Mouse (Mus musculus) limb, embryonic 13.5 days (tissue): ENCODE measurements at regions not wholly inside any gene's neighbourhood (a gene's known extent, or its start where the extent isn't known, plus 50 kb on each side); places are given as distances from the start of the nearest gene placed in this dataset.

Experiments used
- ATAC-seq: fragments of 200-750 bp; cut with Nextera tagmentation; 2 replicates; pipeline ENCODE4 v1.8.0; 2017; ENCODE audit warnings: low read depth, moderate number of reproducible peaks, moderate TSS enrichment; ENCODE audit not compliant: low FRiP score
- H3K27ac ChIP-seq: fragments of 300-500 bp; sonication (generic); 2 replicates; pipeline ENCODE4 v1.5.1; 2015; ENCODE audit warnings: inconsistent platforms, mild to moderate bottlenecking, moderate library complexity
- H3K27me3 ChIP-seq: fragments of 300-500 bp; sonication (generic); 2 replicates; pipeline ENCODE4 v1.6.1; 2015; ENCODE audit warnings: mild to moderate bottlenecking, inconsistent platforms
- H3K36me3 ChIP-seq: fragments of 300-500 bp; sonication (generic); 2 replicates; pipeline ENCODE4 v1.6.1; 2015; ENCODE audit warnings: inconsistent platforms, mild to moderate bottlenecking, moderate library complexity
- H3K4me1 ChIP-seq: fragments of 300-500 bp; sonication (generic); 2 replicates; pipeline ENCODE4 v1.6.1; 2015; ENCODE audit warnings: inconsistent platforms
- H3K4me2 ChIP-seq: fragments of 300-500 bp; sonication (generic); replicated peaks from 2 replicates; pipeline ENCODE4 v1.6.1; 2015; ENCODE audit warnings: inconsistent platforms, mild to moderate bottlenecking, moderate library complexity
- H3K4me3 ChIP-seq: fragments of 300-500 bp; sonication (generic); 2 replicates; pipeline ENCODE4 v1.5.1; 2015; ENCODE audit warnings: moderate library complexity, mild to moderate bottlenecking, inconsistent platforms
- H3K9ac ChIP-seq: fragments of 300-500 bp; sonication (generic); 2 replicates; pipeline ENCODE4 v1.6.1; 2015; ENCODE audit warnings: mild to moderate bottlenecking, inconsistent platforms
- H3K9me3 ChIP-seq: fragments of 300-500 bp; sonication (generic); 2 replicates; pipeline ENCODE4 v1.6.1; 2016; ENCODE audit warnings: inconsistent platforms
- WGBS: fragments of 180-500 bp; shearing (Covaris S2); methylation state at CpG from one replicate; pipeline ENCODE4 v1.1.7; 2015; 5-methylcytosine and 5-hydroxymethylcytosine counted together

DNA sequence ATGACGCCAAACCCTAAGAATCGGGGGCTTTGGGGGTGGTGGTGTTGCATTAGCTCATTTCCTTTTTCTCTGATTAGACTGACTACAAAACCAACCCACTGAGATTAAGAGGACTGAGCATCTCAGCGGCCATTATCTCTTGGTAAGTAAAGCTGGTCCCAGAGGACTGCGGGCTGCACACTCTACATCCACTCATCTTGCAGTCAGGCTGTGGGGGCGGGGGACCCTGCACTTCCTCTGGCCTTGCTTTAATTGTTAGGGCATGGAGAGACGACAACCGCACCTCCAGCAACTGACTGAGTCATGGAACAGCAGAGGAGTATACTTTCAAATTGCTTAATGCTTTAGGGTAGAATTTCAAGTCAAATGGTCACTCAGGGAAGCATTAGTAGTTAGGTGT is 100.3 kb upstream of the Rai14 start:
- WGBS, result 65% methylated on average over 7 of the region's 7 CpGs
- no peaks in the 10 kb centered on the region for H3K36me3 ChIP-seq
- no peak overlapping the region for H3K9ac ChIP-seq
- no peak overlapping the region for H3K4me2 ChIP-seq
- H3K27ac ChIP-seq, result no peak overlapping the region
- no peaks in the 10 kb centered on the region for H3K27me3 ChIP-seq
- H3K9me3 ChIP-seq, result no peaks in the 10 kb centered on the region
- ATAC-seq, result no peak
- H3K4me3 ChIP-seq, result no peak overlapping the region
- peaks cover 19% of the 10 kb centered on the region for H3K4me1 ChIP-seq

- 75% methylated on average over 3 of the region's 3 CpGs for WGBS
These were observed 101.8 kb upstream of the Rai14 start for GRCm38 (mm10) chr15:10816213-10816621.

GRCm38 (mm10) chr15:10818216-10818615 is 103.8 kb upstream of the Rai14 start:
- 38% methylated on average over 6 of the region's 6 CpGs for WGBS
- Histone ChIP-seq H3K9me3 (no peaks in the 10 kb centered on the region), H3K4me2 (no peak overlapping the region), H3K27me3 (no peaks in the 10 kb centered on the region), H3K27ac (peak overlapping the region; percentile 55; the same call in 1 of the 2 replicates), H3K4me1 (peaks cover 19% of the 10 kb centered on the region), H3K4me3 (no peak overlapping the region), H3K36me3 (no peaks in the 10 kb centered on the region), H3K9ac (no peak overlapping the region; the same call in 1 of the 2 replicates)
- ATAC-seq, result peak; percentile 86

More at GRCm38 (mm10) chr15:10816213-10816621, 101.8 kb upstream of the Rai14 start:
- peaks cover 19% of the 10 kb centered on the region for H3K4me1 ChIP-seq
- no peak for ATAC-seq
- no peak overlapping the region for H3K27ac ChIP-seq
- H3K9me3 ChIP-seq, result no peaks in the 10 kb centered on the region
- no peak overlapping the region for H3K4me2 ChIP-seq
- no peak overlapping the region for H3K4me3 ChIP-seq
- H3K36me3 ChIP-seq, result no peaks in the 10 kb centered on the region
- no peak overlapping the region for H3K9ac ChIP-seq
- no peaks in the 10 kb centered on the region for H3K27me3 ChIP-seq

DNA sequence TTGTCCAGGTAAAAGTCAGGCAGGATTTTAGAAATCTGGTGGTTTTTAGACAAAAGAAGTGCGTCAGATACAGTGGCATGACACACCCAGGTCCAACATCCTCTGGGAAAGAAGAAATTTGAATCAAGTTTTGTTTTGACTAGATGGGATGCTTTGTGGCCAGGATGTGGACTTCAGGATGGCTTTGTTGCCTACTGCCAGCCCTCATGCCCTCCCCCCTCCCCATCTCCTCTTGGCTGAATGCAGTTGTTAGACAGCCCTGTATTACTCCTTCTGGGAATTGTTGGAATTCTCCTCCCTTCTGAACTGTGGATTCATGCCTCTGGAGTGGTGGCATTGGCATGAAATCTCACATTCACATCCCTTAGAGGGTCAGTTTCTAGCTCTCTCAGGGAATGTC is 104.3 kb upstream of the Rai14 start:
- ATAC-seq, result no peak
- H3K27ac ChIP-seq, result peak overlapping the region; percentile 55; the same call in 1 of the 2 replicates
- WGBS, result 94% methylated on average over 1 of the region's 1 CpGs

GRCm38 (mm10) chr15:10823933-10824332 is 109.5 kb upstream of the Rai14 start:
- H3K9me3 ChIP-seq, result no peaks in the 10 kb centered on the region
- no peak overlapping the region for H3K27ac ChIP-seq
- H3K27me3 ChIP-seq, result no peaks in the 10 kb centered on the region
- no peak for ATAC-seq
- WGBS, result 58% methylated on average over 5 of the region's 5 CpGs
- H3K4me3 ChIP-seq, result no peak overlapping the region
- H3K4me2 ChIP-seq, result no peak overlapping the region
- H3K36me3 ChIP-seq, result no peaks in the 10 kb centered on the region
- H3K9ac ChIP-seq, result no peak overlapping the region
- H3K4me1 ChIP-seq, result peaks cover 2% of the 10 kb centered on the region; the same call in 1 of the 2 replicates

More for the DNA sequence above, 104.3 kb upstream of the Rai14 start:
- H3K4me3 ChIP-seq, result no peak overlapping the region
- no peaks in the 10 kb centered on the region for H3K36me3 ChIP-seq
- H3K4me2 ChIP-seq, result no peak overlapping the region
- no peaks in the 10 kb centered on the region for H3K27me3 ChIP-seq
- peaks cover 19% of the 10 kb centered on the region for H3K4me1 ChIP-seq
- no peak overlapping the region for H3K9ac ChIP-seq
- no peaks in the 10 kb centered on the region for H3K9me3 ChIP-seq

- H3K27ac ChIP-seq, result no peak overlapping the region
- WGBS, result 69% methylated on average over 5 of the region's 5 CpGs
These were observed 115.2 kb upstream of the Rai14 start for GRCm38 (mm10) chr15:10829588-10829987.

GRCm38 (mm10) chr15:10830478-10830877 is 116.1 kb upstream of the Rai14 start:
- Histone ChIP-seq H3K36me3 (no peaks in the 10 kb centered on the region), H3K4me3 (no peak overlapping the region), H3K9ac (no peak overlapping the region), H3K27ac (no peak overlapping the region), H3K9me3 (no peaks in the 10 kb centered on the region), H3K27me3 (no peaks in the 10 kb centered on the region), H3K4me1 (peaks cover 21% of the 10 kb centered on the region), H3K4me2 (no peak overlapping the region)
- WGBS, result 37% methylated on average over 5 of the region's 5 CpGs
- no peak for ATAC-seq

More at GRCm38 (mm10) chr15:10829588-10829987, 115.2 kb upstream of the Rai14 start:
- Histone ChIP-seq H3K27me3 (no peaks in the 10 kb centered on the region), H3K36me3 (no peaks in the 10 kb centered on the region), H3K4me2 (no peak overlapping the region), H3K4me1 (peaks cover 21% of the 10 kb centered on the region), H3K9ac (no peak overlapping the region), H3K4me3 (no peak overlapping the region), H3K9me3 (no peaks in the 10 kb centered on the region)
- ATAC-seq, result no peak; the same call in 1 of the 2 replicates

DNA sequence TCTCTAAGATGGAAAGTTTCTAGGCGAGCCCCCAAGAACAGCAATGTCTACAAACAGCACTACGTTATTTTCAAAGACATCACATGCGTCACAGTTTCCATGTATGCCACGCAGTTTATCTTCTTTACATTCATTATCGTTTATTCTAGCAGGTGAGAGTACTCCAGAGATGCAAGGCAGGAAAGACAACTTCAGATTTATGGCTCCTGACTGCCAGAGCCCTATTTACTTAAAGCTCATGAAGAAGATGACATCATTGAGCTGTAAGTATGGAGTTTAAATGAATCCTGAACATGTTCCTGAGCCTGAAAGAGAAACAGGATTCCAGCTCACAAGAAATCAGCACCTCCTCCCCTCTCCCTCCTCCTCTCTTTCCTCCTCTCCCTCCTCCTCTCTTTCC is 116.7 kb upstream of the Rai14 start:
- Histone ChIP-seq H3K27me3 (no peaks in the 10 kb centered on the region), H3K9me3 (no peaks in the 10 kb centered on the region), H3K4me1 (peaks cover 21% of the 10 kb centered on the region), H3K4me3 (no peak overlapping the region), H3K27ac (no peak overlapping the region; the same call in 1 of the 2 replicates), H3K9ac (no peak overlapping the region), H3K36me3 (no peaks in the 10 kb centered on the region), H3K4me2 (no peak overlapping the region)
- WGBS, result 53% methylated on average over 5 of the region's 5 CpGs
- peak; percentile 28; the same call in 1 of the 2 replicates for ATAC-seq

- ATAC-seq, result no peak
- no peaks in the 10 kb centered on the region for H3K27me3 ChIP-seq
- H3K9ac ChIP-seq, result no peak overlapping the region
- 48% methylated on average over 1 of the region's 1 CpGs for WGBS
- no peak overlapping the region for H3K27ac ChIP-seq
- H3K4me2 ChIP-seq, result no peak overlapping the region
- H3K4me3 ChIP-seq, result no peak overlapping the region
- H3K4me1 ChIP-seq, result peaks cover 21% of the 10 kb centered on the region
- no peaks in the 10 kb centered on the region for H3K9me3 ChIP-seq
- no peaks in the 10 kb centered on the region for H3K36me3 ChIP-seq
These were observed 117.9 kb upstream of the Rai14 start for GRCm38 (mm10) chr15:10832331-10832730.

DNA sequence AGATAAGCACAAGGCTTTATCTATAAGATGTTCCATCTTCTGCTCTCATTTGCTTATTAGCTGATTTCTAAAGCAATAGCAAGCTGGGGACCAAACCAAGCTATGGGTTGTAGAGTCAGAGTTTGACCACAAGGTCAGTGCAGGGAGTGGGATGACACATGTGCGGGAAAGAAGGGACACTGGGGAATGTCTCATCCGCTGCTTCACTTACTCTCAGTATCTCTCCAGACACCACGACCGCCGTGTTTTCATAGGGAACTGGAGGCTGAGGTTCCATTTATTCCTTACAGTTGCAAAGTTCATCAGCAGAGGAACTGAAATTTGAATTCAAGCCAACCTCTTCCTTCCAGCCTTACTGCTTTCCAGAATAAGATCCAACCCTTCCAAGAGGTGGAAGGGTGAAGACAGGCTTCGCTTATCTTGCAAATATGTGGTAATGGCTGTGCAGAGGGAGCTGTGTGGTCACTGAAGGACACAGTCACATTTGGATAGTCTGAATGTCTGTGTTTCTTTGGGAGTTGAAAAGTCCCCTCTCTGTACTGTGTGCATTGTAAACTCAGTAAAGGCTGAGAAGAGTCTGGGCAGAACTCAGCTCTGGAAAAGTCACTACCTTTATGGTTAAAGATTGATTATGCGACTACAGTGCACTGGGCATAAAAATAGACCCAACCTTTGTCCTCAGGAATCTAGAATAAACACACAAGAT is 118.1 kb upstream of the C1qtnf3 start:
- Histone ChIP-seq H3K4me1 (peaks cover 21% of the 10 kb centered on the region), H3K36me3 (no peaks in the 10 kb centered on the region), H3K27me3 (no peaks in the 10 kb centered on the region), H3K4me3 (no peak overlapping the region), H3K4me2 (no peak overlapping the region), H3K27ac (no peak overlapping the region), H3K9ac (no peak overlapping the region), H3K9me3 (no peaks in the 10 kb centered on the region)
- 86% methylated on average over 7 of the region's 7 CpGs for WGBS
- no peak for ATAC-seq

DNA sequence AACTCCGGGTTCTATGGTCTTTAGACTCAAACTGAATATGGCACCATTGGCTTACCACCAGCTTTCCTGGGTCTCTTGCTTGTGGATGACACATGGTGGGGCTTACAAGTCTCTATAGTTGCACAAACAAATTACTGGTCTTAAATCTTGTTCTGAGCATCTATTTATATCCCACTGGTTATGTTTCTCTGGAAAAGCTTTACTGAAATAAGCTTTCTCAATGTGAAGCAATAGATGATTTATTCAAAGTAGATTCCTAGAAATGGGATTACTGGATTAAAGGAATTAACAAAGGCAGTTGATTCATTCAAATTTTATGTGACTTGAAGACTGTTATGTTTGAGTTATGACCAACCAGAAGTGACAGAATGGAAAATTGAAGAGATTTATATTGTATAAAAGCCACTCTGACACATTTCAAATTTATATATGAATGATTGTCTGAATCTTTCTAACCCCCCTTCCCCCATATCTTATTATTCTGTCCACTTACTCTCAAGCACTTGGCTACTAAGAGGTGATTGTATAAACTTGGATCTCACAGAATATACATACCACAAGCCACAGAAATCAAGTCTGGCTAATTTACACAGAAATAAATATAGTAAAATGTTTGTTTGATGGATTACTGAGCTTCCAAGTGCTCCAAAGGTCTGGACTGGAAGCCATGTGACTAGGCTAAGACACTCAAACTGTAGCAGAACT is 113.4 kb upstream of the C1qtnf3 start:
- Histone ChIP-seq H3K9me3 (no peaks in the 10 kb centered on the region), H3K4me1 (0 out of 2 replicates have a peak, but pooled peaks cover 2% of the 10 kb centered on the region), H3K27me3 (no peaks in the 10 kb centered on the region), H3K36me3 (no peaks in the 10 kb centered on the region), H3K9ac (no peak overlapping the region), H3K4me2 (no peak overlapping the region), H3K4me3 (no peak overlapping the region), H3K27ac (no peak overlapping the region)
- WGBS, result 86% methylated on average over 1 of the region's 1 CpGs
- no peak for ATAC-seq

DNA sequence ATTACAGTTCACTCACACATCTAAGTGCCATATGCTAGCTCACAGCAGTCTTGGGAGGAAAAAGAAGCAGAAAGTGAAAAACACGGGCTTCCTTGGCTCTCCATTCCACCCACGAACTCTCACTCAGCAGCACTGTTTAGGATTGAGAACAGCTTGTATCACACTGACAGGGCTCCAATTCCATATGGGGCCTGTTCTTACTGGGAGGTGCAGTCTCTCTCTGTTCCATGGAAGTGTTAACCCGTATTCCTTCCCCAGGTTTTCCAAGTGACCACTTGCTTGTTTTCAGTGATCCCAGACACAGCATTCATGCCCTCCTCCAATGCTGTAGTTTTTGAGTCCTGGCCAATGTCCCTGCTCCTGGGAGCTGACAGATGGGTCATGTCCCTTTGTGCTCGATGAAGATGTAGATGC is 111.5 kb upstream of the C1qtnf3 start:
- no peak overlapping the region for H3K4me3 ChIP-seq
- H3K9ac ChIP-seq, result no peak overlapping the region
- no peak overlapping the region for H3K27ac ChIP-seq
- no peak overlapping the region for H3K4me2 ChIP-seq
- H3K36me3 ChIP-seq, result no peaks in the 10 kb centered on the region
- H3K27me3 ChIP-seq, result no peaks in the 10 kb centered on the region
- WGBS, result 74% methylated on average over 4 of the region's 4 CpGs
- H3K4me1 ChIP-seq, result no peaks in the 10 kb centered on the region
- ATAC-seq, result no peak
- no peaks in the 10 kb centered on the region for H3K9me3 ChIP-seq
